Mouse (Mus musculus) G1E (cell line): Measurements from ENCODE around the gene Tedc1. TPM values are rescaled to one million over a fixed set of nuclear protein-coding genes. Genes with fewer than 3 reads are reported as not detected.

Source experiments
- ATAC-seq: 2 replicates; pipeline ENCODE4 v1.8.0; 2016; ENCODE audit warnings: mild to moderate bottlenecking; ENCODE audit not compliant: insufficient number of reproducible peaks, poor library complexity, low FRiP score, severe bottlenecking; ENCODE audit errors: extremely low read depth
- DNase-seq: peaks from one replicate; pipeline ENCODE4 v3.0.0; 2012; ENCODE audit warnings: low spot score
- H3K27me3 ChIP-seq: 2 replicates; pipeline ENCODE4 v1.6.1; 2012; ENCODE audit warnings: mild to moderate bottlenecking, low read length, inconsistent platforms; ENCODE audit not compliant: insufficient read depth
- H3K36me3 ChIP-seq: replicated peaks from 2 replicates; pipeline ENCODE3; 2012; ENCODE audit warnings: mild to moderate bottlenecking, inconsistent platforms
- H3K4me1 ChIP-seq: 2 replicates; pipeline ENCODE4 v1.6.1; 2012; ENCODE audit warnings: low read depth, low read length, inconsistent platforms, mixed read lengths; ENCODE audit not compliant: insufficient read depth
- H3K4me3 ChIP-seq: 2 replicates; pipeline ENCODE4 v1.5.1; 2012; ENCODE audit warnings: low read depth, mild to moderate bottlenecking, inconsistent platforms, low read length, moderate library complexity, mixed read lengths
- H3K9me3 ChIP-seq: replicated peaks from 2 replicates; pipeline ENCODE4 v1.6.1; 2012; ENCODE audit warnings: inconsistent platforms
- CTCF ChIP-seq: IDR thresholded peaks from 2 replicates; pipeline ENCODE4 v1.5.1; 2012; ENCODE audit warnings: low read depth, low read length, inconsistent platforms, mixed read lengths
- GATA1 ChIP-seq: IDR thresholded peaks from 2 replicates; pipeline ENCODE4 v1.6.1; 2012; ENCODE audit warnings: borderline replicate concordance, low read length, inconsistent platforms, mixed read lengths
- GATA2 ChIP-seq: IDR thresholded peaks from 2 replicates; pipeline ENCODE4 v1.6.1; 2012; ENCODE audit warnings: low read depth, low read length, inconsistent platforms, borderline replicate concordance
- POLR2AphosphoS5 ChIP-seq: IDR thresholded peaks from 2 replicates; pipeline ENCODE4 v1.6.1; 2012; ENCODE audit warnings: low read depth, low read length, inconsistent platforms; ENCODE audit not compliant: insufficient replicate concordance
- TAL1 ChIP-seq: conservative IDR thresholded peaks from 2 replicates; pipeline ENCODE4 v1.6.1; 2012; ENCODE audit warnings: low read depth, low read length, inconsistent platforms, mixed read lengths
- polyA plus RNA-seq: library from polyadenylated mRNA; stranded (reverse); fragments of >175 nt; gene quantifications from 2 replicates; pipeline ENCODE4 v1.2.3, GENCODE M21; 2012
- total RNA-seq, 2 experiments: library from RNA; stranded (forward) in 1 of 2; stranded (reverse) in 1 of 2; fragments of 200-1000 nt in 1 of 2; fragments of >200 nt in 1 of 2; fragmentation: Nextera tagmentation in 1 of 2; gene quantifications; 2 replicates each; pipeline ENCODE4 v1.2.3; 2014 to 2017

Tedc1 gene
- total and polyA plus RNA-seq, 3 experiments = 8.4 to 35.1 (median 9.3) TPM

GRCm38 (mm10) chr12:113151046-113151445 is 5.2 kb upstream of the Tedc1 start:
- H3K27me3 ChIP-seq = peaks cover 32% of the 10 kb centered on the region
- peaks cover 97% of the 10 kb centered on the region for H3K4me1 ChIP-seq
- no peak overlapping the region; the same call in 1 of the 2 replicates for H3K4me3 ChIP-seq

DNA sequence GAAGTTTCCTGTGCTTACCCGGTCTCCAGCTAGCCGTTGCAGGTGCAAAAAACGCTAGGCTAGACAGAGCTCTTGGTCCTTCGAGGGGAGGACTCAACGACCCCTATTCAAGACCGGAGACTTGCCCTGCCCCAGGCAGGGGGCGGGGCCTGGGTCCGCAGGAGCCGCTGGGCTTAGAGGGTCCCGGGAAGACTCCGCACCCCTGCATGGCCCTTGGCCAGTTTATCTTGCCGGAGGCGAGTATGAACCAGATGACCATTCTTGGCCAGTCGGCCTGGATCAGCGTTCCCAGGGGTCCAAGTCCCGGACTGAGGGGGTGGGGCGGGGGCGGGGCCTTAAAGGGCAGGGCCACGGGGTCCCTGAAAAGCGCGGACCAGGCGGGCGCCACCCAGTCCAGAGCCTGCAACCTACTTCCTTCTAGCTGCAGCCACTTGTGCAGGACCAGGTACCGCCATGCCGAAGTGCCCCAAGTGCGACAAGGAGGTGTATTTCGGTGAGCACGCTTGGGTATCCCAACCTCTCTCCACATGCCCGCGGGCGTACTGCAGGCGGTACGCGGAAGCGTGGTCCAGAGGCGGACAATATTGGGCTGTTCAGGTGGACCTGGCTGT is 4.5 kb upstream of the Tedc1 start:
- peak overlapping the region; percentile 75 for H3K4me3 ChIP-seq
- peaks cover 16% of the 10 kb centered on the region for H3K36me3 ChIP-seq
- ATAC-seq (no peak), DNase-seq (peak; percentile 83)
- peaks cover 94% of the 10 kb centered on the region for H3K4me1 ChIP-seq
- H3K9me3 ChIP-seq = no peaks in the 10 kb centered on the region
- TF ChIP-seq CTCF = no peak
- TF ChIP-seq TAL1 = no peak
- no peak for TF ChIP-seq GATA1
- no peak for TF ChIP-seq POLR2AphosphoS5
- no peak for TF ChIP-seq GATA2
- H3K27me3 ChIP-seq = peaks cover 26% of the 10 kb centered on the region

More at GRCm38 (mm10) chr12:113151046-113151445, 5.2 kb upstream of the Tedc1 start:
- TF ChIP-seq POLR2AphosphoS5 (no peak), GATA2 (no peak), CTCF (no peak), TAL1 (no peak), GATA1 (no peak)
- peaks cover 16% of the 10 kb centered on the region for H3K36me3 ChIP-seq
- H3K9me3 ChIP-seq = no peaks in the 10 kb centered on the region
- DNase-seq (no peak), ATAC-seq (no peak)

DNA sequence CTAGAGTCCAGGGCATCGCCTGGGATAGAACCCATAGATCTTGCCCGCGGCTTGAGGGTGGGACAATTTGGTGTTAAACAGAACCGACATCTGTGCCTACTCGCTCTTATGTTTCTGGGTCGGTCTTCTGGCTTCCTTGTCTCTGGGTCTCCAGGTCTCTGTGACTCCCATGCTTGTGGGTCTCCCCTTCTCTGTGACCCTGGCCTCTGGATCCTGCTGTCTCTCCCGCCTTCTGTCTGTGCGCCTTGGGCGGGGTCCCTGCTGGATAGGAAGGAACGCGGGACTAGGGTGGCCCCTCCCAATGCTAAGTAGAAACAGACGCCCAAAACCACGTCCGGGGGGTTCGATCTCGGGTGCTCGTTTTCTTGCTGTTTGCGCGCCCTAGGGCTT is 4.0 kb upstream of the Tedc1 start:
- ATAC-seq = peak; percentile 10
- peak; percentile 82 for DNase-seq
- Histone ChIP-seq H3K36me3 (peaks cover 19% of the 10 kb centered on the region), H3K9me3 (no peaks in the 10 kb centered on the region), H3K4me3 (peak overlapping the region; percentile 75), H3K4me1 (peaks cover 94% of the 10 kb centered on the region), H3K27me3 (peaks cover 24% of the 10 kb centered on the region)
- TF ChIP-seq GATA1 = no peak
- no peak for TF ChIP-seq GATA2
- no peak for TF ChIP-seq POLR2AphosphoS5
- TF ChIP-seq CTCF = no peak
- no peak for TF ChIP-seq TAL1

DNA sequence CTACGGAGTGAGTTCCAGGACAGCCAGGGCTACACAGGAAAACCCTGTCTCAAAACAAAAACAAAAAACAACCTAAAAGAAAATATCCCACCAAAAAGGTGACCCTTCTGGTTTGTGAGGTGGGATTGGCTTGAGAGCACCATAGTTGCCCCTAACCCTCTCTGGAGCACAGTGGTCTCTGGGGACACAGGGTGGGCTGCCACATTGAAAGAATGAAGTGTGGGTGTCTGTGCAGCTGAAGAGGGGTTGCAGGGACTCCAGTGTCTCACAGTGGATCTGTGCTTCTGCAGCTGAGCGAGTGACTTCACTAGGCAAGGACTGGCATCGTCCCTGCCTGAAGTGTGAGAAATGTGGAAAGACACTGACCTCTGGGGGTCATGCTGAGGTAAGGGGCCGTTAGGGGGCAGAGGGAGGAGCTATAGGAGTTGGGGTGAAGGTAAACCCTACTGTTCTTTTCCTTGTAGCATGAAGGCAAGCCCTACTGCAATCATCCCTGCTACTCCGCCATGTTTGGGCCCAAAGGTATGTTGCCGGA is 3.2 kb upstream of the Tedc1 start:
- no peak for ATAC-seq
- DNase-seq = no peak
- TF ChIP-seq CTCF = no peak
- no peak for TF ChIP-seq POLR2AphosphoS5
- TF ChIP-seq GATA1 = no peak
- peaks cover 20% of the 10 kb centered on the region for H3K27me3 ChIP-seq
- H3K4me3 ChIP-seq = peak overlapping the region; percentile 75; the same call in 1 of the 2 replicates
- H3K4me1 ChIP-seq = peaks cover 89% of the 10 kb centered on the region
- peaks cover 27% of the 10 kb centered on the region for H3K36me3 ChIP-seq
- no peaks in the 10 kb centered on the region for H3K9me3 ChIP-seq

DNA sequence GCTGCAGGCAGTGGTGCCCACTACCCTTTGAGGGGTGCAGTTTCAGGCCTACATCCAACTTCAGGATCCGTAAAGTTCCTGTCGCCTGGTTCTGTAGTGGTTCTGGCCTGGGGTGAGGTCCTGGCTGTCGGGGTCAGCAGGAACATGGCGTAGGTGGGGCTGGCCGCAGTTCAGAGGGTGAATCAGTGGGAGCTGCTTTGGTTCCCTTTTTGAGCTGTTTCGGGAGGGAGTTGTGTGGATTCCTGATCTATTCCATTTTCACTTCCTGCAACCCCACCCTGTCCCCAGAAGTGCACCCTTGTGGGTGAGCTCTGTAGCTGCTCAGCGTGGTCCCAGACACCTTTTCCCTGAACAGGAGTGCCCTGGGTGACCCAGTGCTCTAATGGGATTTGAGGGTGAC is 2.2 kb upstream of the Tedc1 start:
- no peak for ATAC-seq
- Histone ChIP-seq H3K27me3 (peaks cover 20% of the 10 kb centered on the region), H3K4me3 (no peak overlapping the region), H3K9me3 (no peaks in the 10 kb centered on the region), H3K36me3 (peaks cover 32% of the 10 kb centered on the region), H3K4me1 (peaks cover 80% of the 10 kb centered on the region)
- TF ChIP-seq GATA2 (no peak), TAL1 (no peak), GATA1 (no peak), CTCF (no peak), POLR2AphosphoS5 (no peak)
- DNase-seq = no peak

DNA sequence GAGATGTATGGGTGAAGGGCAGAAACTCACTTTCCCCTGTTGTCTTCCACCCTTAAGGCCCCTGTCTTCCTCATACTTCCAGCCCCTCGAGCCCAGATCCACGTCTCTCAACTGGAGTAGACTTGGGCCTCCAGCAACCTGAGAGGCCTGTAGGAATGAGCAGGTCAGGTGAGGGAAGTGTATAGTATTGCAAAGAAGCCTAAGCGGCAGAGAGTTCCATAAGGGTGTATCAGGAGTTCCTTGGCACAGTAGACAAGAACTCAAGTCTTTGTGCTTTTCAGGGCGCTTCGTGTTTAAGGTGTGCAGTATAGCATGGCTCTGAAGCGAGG is 1.5 kb upstream of the Tedc1 start:
- H3K4me3 ChIP-seq = peak overlapping the region; percentile 75
- peaks cover 39% of the 10 kb centered on the region for H3K36me3 ChIP-seq
- no peaks in the 10 kb centered on the region for H3K9me3 ChIP-seq
- no peak for ATAC-seq
- no peak for TF ChIP-seq GATA1
- H3K27me3 ChIP-seq = peaks cover 18% of the 10 kb centered on the region
- no peak for DNase-seq
- peaks cover 72% of the 10 kb centered on the region for H3K4me1 ChIP-seq

GRCm38 (mm10) chr12:113155076-113155771 is 997 bp upstream of the Tedc1 start:
- Histone ChIP-seq H3K9me3 (no peaks in the 10 kb centered on the region), H3K36me3 (peaks cover 45% of the 10 kb centered on the region), H3K27me3 (peaks cover 14% of the 10 kb centered on the region), H3K4me1 (peaks cover 68% of the 10 kb centered on the region), H3K4me3 (peak overlapping the region; percentile 75)
- DNase-seq (no peak), ATAC-seq (0 out of 2 replicates have a peak, but pooled peaks have one; percentile 0)
- TF ChIP-seq CTCF = no peak
